Mouse (Mus musculus): ENCODE data around the gene Mesp2.
A peak's percentile ranks its signal among the peaks of the same experiment; 100 is the strongest.

The Mesp2 gene

GRCm38 (mm10) chr7:79798606-79799005 is 11.9 kb upstream of the Mesp2 start:
- Histone ChIP-seq H3K27me3 (ENCODE audit: control insufficient read depth, insufficient read depth, low read length, poor library complexity, severe bottlenecking) (no peaks in the 10 kb centered on the region), H3K36me3 (ENCODE audit: control insufficient read depth, insufficient read depth, low read length, poor library complexity, severe bottlenecking) (no peaks in the 10 kb centered on the region)
- no peak for DNase-seq (ENCODE audit: low read depth, low spot score)

- DNase-seq (ENCODE audit: low read depth, low spot score): peak; percentile 68
- Histone ChIP-seq H3K27me3 (ENCODE audit: control insufficient read depth, insufficient read depth, low read length, poor library complexity, severe bottlenecking) (no peaks in the 10 kb centered on the region), H3K36me3 (ENCODE audit: control insufficient read depth, insufficient read depth, low read length, poor library complexity, severe bottlenecking) (no peaks in the 10 kb centered on the region)
These were observed 11.5 kb upstream of the Mesp2 start for GRCm38 (mm10) chr7:79799048-79799447.

- no peak for DNase-seq (ENCODE audit: low read depth, low spot score)
- Histone ChIP-seq H3K36me3 (ENCODE audit: control insufficient read depth, insufficient read depth, low read length, poor library complexity, severe bottlenecking) (no peaks in the 10 kb centered on the region), H3K27me3 (ENCODE audit: control insufficient read depth, insufficient read depth, low read length, poor library complexity, severe bottlenecking) (no peaks in the 10 kb centered on the region)
These were observed 11.0 kb upstream of the Mesp2 start for GRCm38 (mm10) chr7:79799506-79799905.

GRCm38 (mm10) chr7:79800336-79800735 is 10.2 kb upstream of the Mesp2 start:
- no peak for DNase-seq (ENCODE audit: low read depth, low spot score)
- H3K27me3 ChIP-seq (ENCODE audit: control insufficient read depth, insufficient read depth, low read length, poor library complexity, severe bottlenecking): no peaks in the 10 kb centered on the region
- H3K36me3 ChIP-seq (ENCODE audit: control insufficient read depth, insufficient read depth, low read length, poor library complexity, severe bottlenecking): no peaks in the 10 kb centered on the region

- H3K27me3 ChIP-seq (ENCODE audit: control insufficient read depth, insufficient read depth, low read length, poor library complexity, severe bottlenecking): no peaks in the 10 kb centered on the region
- DNase-seq (ENCODE audit: low read depth, low spot score): no peak
- no peaks in the 10 kb centered on the region for H3K36me3 ChIP-seq (ENCODE audit: control insufficient read depth, insufficient read depth, low read length, poor library complexity, severe bottlenecking)
These were observed 9.1 kb upstream of the Mesp2 start for GRCm38 (mm10) chr7:79801391-79801790.

GRCm38 (mm10) chr7:79802037-79802436 is 8.5 kb upstream of the Mesp2 start:
- Histone ChIP-seq H3K36me3 (ENCODE audit: control insufficient read depth, insufficient read depth, low read length, poor library complexity, severe bottlenecking) (no peaks in the 10 kb centered on the region), H3K27me3 (ENCODE audit: control insufficient read depth, insufficient read depth, low read length, poor library complexity, severe bottlenecking) (no peaks in the 10 kb centered on the region)
- DNase-seq (ENCODE audit: low read depth, low spot score): no peak

GRCm38 (mm10) chr7:79803887-79804286 is 6.6 kb upstream of the Mesp2 start:
- no peaks in the 10 kb centered on the region for H3K27me3 ChIP-seq (ENCODE audit: control insufficient read depth, insufficient read depth, low read length, poor library complexity, severe bottlenecking)
- DNase-seq (ENCODE audit: low read depth, low spot score): no peak
- no peaks in the 10 kb centered on the region for H3K36me3 ChIP-seq (ENCODE audit: control insufficient read depth, insufficient read depth, low read length, poor library complexity, severe bottlenecking)

- no peak for DNase-seq (ENCODE audit: low read depth, low spot score)
- Histone ChIP-seq H3K36me3 (ENCODE audit: control insufficient read depth, insufficient read depth, low read length, poor library complexity, severe bottlenecking) (no peaks in the 10 kb centered on the region), H3K27me3 (ENCODE audit: control insufficient read depth, insufficient read depth, low read length, poor library complexity, severe bottlenecking) (no peaks in the 10 kb centered on the region)
These were observed 2.0 kb upstream of the Mesp2 start for GRCm38 (mm10) chr7:79808561-79808960.

GRCm38 (mm10) chr7:79813409-79813808 is 2.9 kb downstream of the Mesp2 start:
- H3K36me3 ChIP-seq (ENCODE audit: control insufficient read depth, insufficient read depth, low read length, poor library complexity, severe bottlenecking): no peaks in the 10 kb centered on the region
- H3K27me3 ChIP-seq (ENCODE audit: control insufficient read depth, insufficient read depth, low read length, poor library complexity, severe bottlenecking): no peaks in the 10 kb centered on the region
- DNase-seq (ENCODE audit: low read depth, low spot score): no peak

- DNase-seq (ENCODE audit: low read depth, low spot score): no peak
- Histone ChIP-seq H3K27me3 (ENCODE audit: control insufficient read depth, insufficient read depth, low read length, poor library complexity, severe bottlenecking) (no peaks in the 10 kb centered on the region), H3K36me3 (ENCODE audit: control insufficient read depth, insufficient read depth, low read length, poor library complexity, severe bottlenecking) (no peaks in the 10 kb centered on the region)
These were observed 7.8 kb downstream of the Mesp2 start for GRCm38 (mm10) chr7:79818321-79818720.

- no peak for DNase-seq (ENCODE audit: low read depth, low spot score)
These were observed 9.0 kb downstream of the Mesp2 start for GRCm38 (mm10) chr7:79819515-79819914.

GRCm38 (mm10) chr7:79819996-79820395 is 9.5 kb downstream of the Mesp2 start:
- Histone ChIP-seq H3K27me3 (ENCODE audit: control insufficient read depth, insufficient read depth, low read length, poor library complexity, severe bottlenecking) (no peaks in the 10 kb centered on the region), H3K36me3 (ENCODE audit: control insufficient read depth, insufficient read depth, low read length, poor library complexity, severe bottlenecking) (no peaks in the 10 kb centered on the region)
- no peak for DNase-seq (ENCODE audit: low read depth, low spot score)

More at GRCm38 (mm10) chr7:79819515-79819914, 9.0 kb downstream of the Mesp2 start:
- Histone ChIP-seq H3K36me3 (ENCODE audit: control insufficient read depth, insufficient read depth, low read length, poor library complexity, severe bottlenecking) (no peaks in the 10 kb centered on the region), H3K27me3 (ENCODE audit: control insufficient read depth, insufficient read depth, low read length, poor library complexity, severe bottlenecking) (no peaks in the 10 kb centered on the region)

- no peak for DNase-seq (ENCODE audit: low read depth, low spot score)
- H3K36me3 ChIP-seq (ENCODE audit: control insufficient read depth, insufficient read depth, low read length, poor library complexity, severe bottlenecking): no peaks in the 10 kb centered on the region
These were observed 11.7 kb downstream of the Mesp2 start for GRCm38 (mm10) chr7:79822092-79822695.

GRCm38 (mm10) chr7:79828341-79828740 is 17.8 kb downstream of the Mesp2 start:
- no peaks in the 10 kb centered on the region for H3K27me3 ChIP-seq (ENCODE audit: control insufficient read depth, insufficient read depth, low read length, poor library complexity, severe bottlenecking)
- no peak for DNase-seq (ENCODE audit: low read depth, low spot score)
- no peaks in the 10 kb centered on the region for H3K36me3 ChIP-seq (ENCODE audit: control insufficient read depth, insufficient read depth, low read length, poor library complexity, severe bottlenecking)

More at GRCm38 (mm10) chr7:79822092-79822695, 11.7 kb downstream of the Mesp2 start:
- no peaks in the 10 kb centered on the region for H3K27me3 ChIP-seq (ENCODE audit: control insufficient read depth, insufficient read depth, low read length, poor library complexity, severe bottlenecking)

- no peaks in the 10 kb centered on the region for H3K27me3 ChIP-seq (ENCODE audit: control insufficient read depth, insufficient read depth, low read length, poor library complexity, severe bottlenecking)
- DNase-seq (ENCODE audit: low read depth, low spot score): no peak
- H3K36me3 ChIP-seq (ENCODE audit: control insufficient read depth, insufficient read depth, low read length, poor library complexity, severe bottlenecking): no peaks in the 10 kb centered on the region
These were observed 20.6 kb downstream of the Mesp2 start for GRCm38 (mm10) chr7:79831145-79831544.

GRCm38 (mm10) chr7:79831585-79831984 is 21.1 kb downstream of the Mesp2 start:
- no peaks in the 10 kb centered on the region for H3K27me3 ChIP-seq (ENCODE audit: control insufficient read depth, insufficient read depth, low read length, poor library complexity, severe bottlenecking)
- no peaks in the 10 kb centered on the region for H3K36me3 ChIP-seq (ENCODE audit: control insufficient read depth, insufficient read depth, low read length, poor library complexity, severe bottlenecking)
- DNase-seq (ENCODE audit: low read depth, low spot score): no peak

Data from splenic B cell, adult 2 months (primary cell).